Mouse (Mus musculus): ENCODE results near the gene Fblim1. TPM values are rescaled to one million over a fixed set of nuclear protein-coding genes. Genes with fewer than 3 reads are reported as not detected.

The Fblim1 gene
- 32.4 TPM for polyA plus RNA-seq (2014; fragmentation: Illumina TruSeq; extraction: RNeasy Lipid Tissue Mini Kit (QIAGEN cat#74804); ENCODE audit: low replicate concordance)

DNA sequence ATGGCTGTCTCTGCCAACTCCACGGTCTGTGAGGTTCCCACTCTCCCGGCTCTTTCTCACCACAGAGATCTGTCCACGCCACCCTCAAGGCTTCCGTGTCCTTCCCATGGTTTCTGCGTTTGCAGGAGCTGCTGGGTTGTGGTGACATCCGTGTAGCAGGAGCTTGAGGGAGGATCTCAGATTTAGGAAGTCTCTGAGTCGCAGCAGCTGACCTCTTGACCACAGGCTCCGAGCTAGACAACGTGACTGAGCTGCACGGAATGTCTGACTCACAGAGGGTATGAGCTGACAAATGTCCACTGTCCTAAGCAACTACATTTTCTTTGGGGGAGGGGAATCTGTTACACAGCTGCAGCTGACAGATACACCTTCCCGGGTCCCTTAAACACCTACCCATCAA, at the start of gene Fblim1:
Fblim1 (minus strand) TSS at position 236 of the 400 bp plus-strand sequence.

DNA sequence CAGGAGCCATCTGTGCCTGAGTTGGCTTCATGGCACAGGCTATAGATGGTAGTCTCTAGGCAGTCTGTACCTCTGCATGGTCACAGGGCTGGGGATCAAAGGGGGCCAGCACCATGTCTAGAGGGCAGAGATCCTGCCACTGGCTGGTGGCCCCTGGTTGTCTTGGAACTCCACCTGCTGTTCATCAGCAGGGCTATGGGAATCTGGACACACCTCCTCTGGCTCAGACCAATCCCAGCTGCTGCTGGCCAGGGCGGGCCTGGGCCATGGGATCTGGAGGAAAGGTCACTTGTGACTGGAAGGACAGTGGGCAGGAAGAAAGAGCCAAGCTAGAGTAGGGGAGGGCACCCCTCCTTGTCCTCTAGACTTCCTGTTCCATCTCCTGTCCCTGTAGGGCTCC, 17.8 kb upstream of the Fblim1 start, which contains the start of gene Slc25a34:
Slc25a34 (minus strand) TSS at position 156 of the 400 bp plus-strand sequence.

DNA sequence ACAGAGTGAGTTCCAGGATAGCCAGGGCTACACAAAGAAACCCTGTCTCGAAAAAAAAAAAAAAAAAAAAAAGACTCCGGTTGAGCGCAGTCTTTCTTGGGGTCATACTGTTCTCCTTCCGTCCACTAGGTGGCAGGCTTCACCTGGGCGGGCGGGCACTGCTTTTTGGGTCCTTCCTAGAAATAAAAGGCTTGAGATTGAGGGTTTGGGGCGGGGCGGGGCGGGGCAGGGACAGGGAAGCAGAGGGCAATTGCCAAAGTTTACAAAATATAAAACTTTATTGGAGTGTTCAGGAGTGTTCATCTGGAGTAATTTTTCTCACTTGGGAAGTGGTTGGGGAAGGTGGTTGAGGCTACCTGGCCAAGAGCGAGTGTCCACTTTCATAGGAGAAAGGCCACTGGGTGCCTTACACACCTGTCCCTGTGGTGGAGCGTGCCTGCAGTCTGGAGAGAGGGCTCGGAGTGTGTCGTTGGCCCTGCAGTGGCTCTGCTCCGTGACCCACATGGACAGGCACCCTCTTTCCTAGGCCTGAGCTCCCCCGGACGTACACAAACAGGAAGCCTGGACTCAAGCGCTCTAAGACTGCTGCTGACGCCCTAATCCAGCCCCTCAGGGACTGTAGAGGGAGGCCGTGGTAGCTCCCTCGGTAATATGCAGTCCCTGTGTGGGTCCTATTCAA, 12.8 kb upstream of the Fblim1 start, which contains the start of gene Tmem82:
Tmem82 (minus strand) TSS at position 69 of the 679 bp plus-strand sequence.

DNA sequence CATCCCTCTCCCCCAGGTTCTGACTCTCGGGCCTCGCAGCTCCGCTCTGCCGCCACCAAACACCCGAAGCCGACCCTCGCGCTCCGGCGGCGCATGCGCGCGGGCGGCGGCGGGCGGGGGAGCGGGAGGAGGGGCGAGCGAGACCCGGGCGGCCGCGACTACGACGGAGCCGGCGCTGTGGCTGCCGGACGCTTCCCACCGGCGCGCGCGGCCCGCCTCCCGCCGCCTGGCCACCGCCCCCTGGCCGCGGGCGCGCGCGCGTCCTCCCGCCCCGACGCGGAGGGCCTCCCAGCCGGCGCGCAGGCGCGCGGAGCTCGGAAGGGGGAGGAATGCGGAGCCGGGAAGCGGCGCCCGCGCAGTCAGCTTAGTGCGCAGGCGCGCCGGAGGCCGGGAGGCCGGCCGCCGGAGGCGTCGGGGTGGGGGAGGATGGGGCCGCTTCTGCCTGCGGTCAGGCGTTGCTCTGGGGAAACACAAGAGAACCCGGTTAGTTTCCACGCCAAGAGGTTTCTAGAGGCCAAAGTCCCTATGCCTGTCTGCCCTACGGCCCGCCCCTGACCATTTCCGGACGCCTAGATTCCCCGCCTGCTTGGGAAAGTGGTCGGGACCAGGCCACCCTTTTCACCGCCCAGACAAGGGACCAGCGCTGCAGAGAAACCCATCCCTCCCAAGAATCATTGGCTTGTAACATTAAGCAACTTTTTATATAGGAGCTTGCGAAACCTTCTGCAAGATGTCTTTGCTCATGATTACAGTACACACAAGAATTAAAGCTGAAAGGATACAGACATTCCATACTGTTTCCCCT, 67.3 kb downstream of the Fblim1 start, which contains the start of gene Spen:
Spen (minus strand) TSS at position 190 of the 805 bp plus-strand sequence.

Other genes starting within 250 kb of the Fblim1 start
- not detected for gene Fam131c, start 237.9 kb downstream of the Fblim1 start, polyA plus RNA-seq (2014; fragmentation: Illumina TruSeq; extraction: RNeasy Lipid Tissue Mini Kit (QIAGEN cat#74804); ENCODE audit: low replicate concordance)
- not detected for gene Clcnka, start 207.4 kb downstream of the Fblim1 start, polyA plus RNA-seq (2014; fragmentation: Illumina TruSeq; extraction: RNeasy Lipid Tissue Mini Kit (QIAGEN cat#74804); ENCODE audit: low replicate concordance)
- gene Clcnkb, start 190.1 kb downstream of the Fblim1 start, polyA plus RNA-seq (2014; fragmentation: Illumina TruSeq; extraction: RNeasy Lipid Tissue Mini Kit (QIAGEN cat#74804); ENCODE audit: low replicate concordance): not detected
- not detected for gene Hspb7, start 185.3 kb downstream of the Fblim1 start, polyA plus RNA-seq (2014; fragmentation: Illumina TruSeq; extraction: RNeasy Lipid Tissue Mini Kit (QIAGEN cat#74804); ENCODE audit: low replicate concordance)
- gene Srarp, start 170.0 kb downstream of the Fblim1 start, polyA plus RNA-seq (2014; fragmentation: Illumina TruSeq; extraction: RNeasy Lipid Tissue Mini Kit (QIAGEN cat#74804); ENCODE audit: low replicate concordance): not detected
- gene Zbtb17, start 161.4 kb downstream of the Fblim1 start, polyA plus RNA-seq (2014; fragmentation: Illumina TruSeq; extraction: RNeasy Lipid Tissue Mini Kit (QIAGEN cat#74804); ENCODE audit: low replicate concordance): not detected
- 5.2 TPM for gene Spen, start 67.5 kb downstream of the Fblim1 start, polyA plus RNA-seq (2014; fragmentation: Illumina TruSeq; extraction: RNeasy Lipid Tissue Mini Kit (QIAGEN cat#74804); ENCODE audit: low replicate concordance)
- gene Tmem82, start 12.5 kb upstream of the Fblim1 start, polyA plus RNA-seq (2014; fragmentation: Illumina TruSeq; extraction: RNeasy Lipid Tissue Mini Kit (QIAGEN cat#74804); ENCODE audit: low replicate concordance): 1.5 TPM
- gene Slc25a34, start 17.7 kb upstream of the Fblim1 start, polyA plus RNA-seq (2014; fragmentation: Illumina TruSeq; extraction: RNeasy Lipid Tissue Mini Kit (QIAGEN cat#74804); ENCODE audit: low replicate concordance): 0.15 TPM
- gene Plekhm2, start 58.8 kb upstream of the Fblim1 start, polyA plus RNA-seq (2014; fragmentation: Illumina TruSeq; extraction: RNeasy Lipid Tissue Mini Kit (QIAGEN cat#74804); ENCODE audit: low replicate concordance): not detected
- not detected for gene Rsc1a1, start 79.5 kb upstream of the Fblim1 start, polyA plus RNA-seq (2014; fragmentation: Illumina TruSeq; extraction: RNeasy Lipid Tissue Mini Kit (QIAGEN cat#74804); ENCODE audit: low replicate concordance)
- gene Ddi2, start 117.3 kb upstream of the Fblim1 start, polyA plus RNA-seq (2014; fragmentation: Illumina TruSeq; extraction: RNeasy Lipid Tissue Mini Kit (QIAGEN cat#74804); ENCODE audit: low replicate concordance): 55.1 TPM
- gene Agmat, start 140.6 kb upstream of the Fblim1 start, polyA plus RNA-seq (2014; fragmentation: Illumina TruSeq; extraction: RNeasy Lipid Tissue Mini Kit (QIAGEN cat#74804); ENCODE audit: low replicate concordance): 0.82 TPM
- gene Dnajc16, start 184.8 kb upstream of the Fblim1 start, polyA plus RNA-seq (2014; fragmentation: Illumina TruSeq; extraction: RNeasy Lipid Tissue Mini Kit (QIAGEN cat#74804); ENCODE audit: low replicate concordance): 3.1 TPM
- 10.7 TPM for gene Casp9, start 187.5 kb upstream of the Fblim1 start, polyA plus RNA-seq (2014; fragmentation: Illumina TruSeq; extraction: RNeasy Lipid Tissue Mini Kit (QIAGEN cat#74804); ENCODE audit: low replicate concordance)
- 501 TPM for gene Cela2a, start 220.1 kb upstream of the Fblim1 start, polyA plus RNA-seq (2014; fragmentation: Illumina TruSeq; extraction: RNeasy Lipid Tissue Mini Kit (QIAGEN cat#74804); ENCODE audit: low replicate concordance)
- gene Ctrc, start 240.3 kb upstream of the Fblim1 start, polyA plus RNA-seq (2014; fragmentation: Illumina TruSeq; extraction: RNeasy Lipid Tissue Mini Kit (QIAGEN cat#74804); ENCODE audit: low replicate concordance): not detected